Mouse (Mus musculus) liver, adult 2 months (tissue): ENCODE results near the gene Gm20696. TPM values are rescaled to one million over a fixed set of nuclear protein-coding genes. Genes with fewer than 3 reads are reported as not detected.
A peak's percentile ranks its signal among the peaks of the same experiment; 100 is the strongest.

ENCODE experiments used
- DNase-seq: peaks from one replicate; pipeline ENCODE4 v3.0.0-alpha.2; 2011; ENCODE audit warnings: low read depth, low spot score; ENCODE audit errors: extremely low read depth
- H3K27ac ChIP-seq: fragments of 200-500 bp; replicated peaks from 2 replicates; pipeline ENCODE4 v1.5.1; 2012; ENCODE audit warnings: low read depth, mild to moderate bottlenecking, control low read depth, inconsistent platforms, low read length; ENCODE audit not compliant: insufficient read depth
- H3K27me3 ChIP-seq: fragments of 200-500 bp; 2 replicates; pipeline ENCODE4 v1.6.1; 2012; ENCODE audit warnings: mild to moderate bottlenecking, moderate library complexity, low read length, inconsistent platforms; ENCODE audit not compliant: control insufficient read depth, insufficient read depth
- H3K36me3 ChIP-seq: fragments of 200-500 bp; 2 replicates; pipeline ENCODE4 v1.6.1; 2012; ENCODE audit warnings: low read length, inconsistent platforms; ENCODE audit not compliant: control insufficient read depth, insufficient read depth
- H3K4me1 ChIP-seq: fragments of 200-500 bp; 2 replicates; pipeline ENCODE4 v1.6.1; 2011; ENCODE audit warnings: low read length; ENCODE audit not compliant: control insufficient read depth, insufficient read depth
- H3K4me3 ChIP-seq: fragments of 200-500 bp; 2 replicates; pipeline ENCODE4 v1.5.1; 2011; ENCODE audit warnings: low read depth, mild to moderate bottlenecking, control low read depth, low read length, moderate library complexity; ENCODE audit not compliant: insufficient read depth
- H3K79me2 ChIP-seq: fragments of 200-500 bp; 2 replicates; pipeline ENCODE4 v1.6.1; 2012; ENCODE audit warnings: inconsistent platforms, mild to moderate bottlenecking, low read length, moderate library complexity; ENCODE audit not compliant: control insufficient read depth, insufficient read depth
- H3K9ac ChIP-seq: fragments of 200-500 bp; 2 replicates; pipeline ENCODE4 v1.6.1; 2012; ENCODE audit warnings: low read depth, mild to moderate bottlenecking, control low read depth, inconsistent platforms, low read length
- CTCF ChIP-seq: fragments of 200-500 bp; IDR thresholded peaks from 2 replicates; pipeline ENCODE4 v1.5.1; 2011; ENCODE audit warnings: low read depth, low read length, control low read depth
- POLR2A ChIP-seq: fragments of 200-500 bp; IDR thresholded peaks from 2 replicates; pipeline ENCODE4 v1.6.1; 2011; ENCODE audit warnings: low read length, control low read depth; ENCODE audit not compliant: insufficient read depth; ENCODE audit errors: extremely low read depth
- WGBS: fragments of 180-500 bp; shearing (Covaris S2); methylation state at CpG from one replicate; pipeline ENCODE4 v1.1.7; 2018; 5-methylcytosine and 5-hydroxymethylcytosine counted together
- polyA plus RNA-seq: library from polyadenylated mRNA; depleted of rRNA; stranded (reverse); fragments of >200 nt; gene quantifications from 2 replicates; pipeline ENCODE4 v1.2.3, GENCODE M21; 2012; rRNA removed
- total RNA-seq: library from RNA; depleted of rRNA; stranded (reverse); fragments of >200 nt; gene quantifications from 2 replicates; pipeline ENCODE4 v1.2.3, GENCODE M21; 2014; rRNA removed

Gm20696 gene
- total and polyA plus RNA-seq, 2 experiments = 0.26 to 6.5 TPM

GRCm38 (mm10) chr6:99211663-99212333 lies 454.8 kb downstream of the Gm20696 start:
- no peak overlapping the region for H3K27ac ChIP-seq
- no peaks in the 10 kb centered on the region for H3K27me3 ChIP-seq
- H3K9ac ChIP-seq = no peak overlapping the region
- no peaks in the 10 kb centered on the region for H3K36me3 ChIP-seq
- no peak for DNase-seq
- H3K4me1 ChIP-seq = peaks cover 20% of the 10 kb centered on the region
- TF ChIP-seq CTCF (no peak), POLR2A (no peak)
- no peak overlapping the region for H3K4me3 ChIP-seq
- WGBS = 66% methylated on average over 5 of the region's 5 CpGs
- H3K79me2 ChIP-seq = no peaks in the 10 kb centered on the region

- Histone ChIP-seq H3K27ac (no peak overlapping the region; the same call in 1 of the 2 replicates), H3K79me2 (no peaks in the 10 kb centered on the region), H3K9ac (no peak overlapping the region), H3K4me3 (no peak overlapping the region), H3K27me3 (no peaks in the 10 kb centered on the region), H3K4me1 (peaks cover 26% of the 10 kb centered on the region), H3K36me3 (no peaks in the 10 kb centered on the region)
- 33% methylated on average over 7 of the region's 7 CpGs for WGBS
- peak; percentile 68 for DNase-seq
- TF ChIP-seq POLR2A = no peak
- TF ChIP-seq CTCF = no peak
These were observed 456.4 kb downstream of the Gm20696 start for GRCm38 (mm10) chr6:99210161-99210560.

Other genes with a start within 250 kb of the Gm20696 start
- gene Foxp1, start 144.1 kb downstream of the Gm20696 start, total RNA-seq = 24.8 and 35.3 TPM in 2 replicates
- 18.8 and 22.7 TPM in 2 replicates for gene Foxp1, start 144.1 kb downstream of the Gm20696 start, polyA plus RNA-seq
- gene Eif4e3, start within 50 bp of the Gm20696 start, total RNA-seq = 2.7 and 4.1 TPM in 2 replicates
- 1.3 and 1.5 TPM in 2 replicates for gene Eif4e3, start within 50 bp of the Gm20696 start, polyA plus RNA-seq
- gene Gpr27, start 25.9 kb upstream of the Gm20696 start, total RNA-seq = 0.09 and 0.27 TPM in 2 replicates
- 0.07 TPM in 1 of 2 replicates, not detected in the other for gene Gpr27, start 25.9 kb upstream of the Gm20696 start, polyA plus RNA-seq
- not detected in 2 replicates for gene Prok2, start 59.6 kb upstream of the Gm20696 start, total RNA-seq
- gene Prok2, start 59.6 kb upstream of the Gm20696 start, polyA plus RNA-seq = not detected in 2 replicates